Mouse (Mus musculus) liver, adult 2 months (tissue): ENCODE data around the gene Hdac7.

Source experiments
- CTCF ChIP-seq: fragments of 200-500 bp; IDR thresholded peaks from 2 replicates; pipeline ENCODE4 v1.5.1; 2011; ENCODE audit warnings: low read depth, low read length, control low read depth
- POLR2A ChIP-seq: fragments of 200-500 bp; IDR thresholded peaks from 2 replicates; pipeline ENCODE4 v1.6.1; 2011; ENCODE audit warnings: low read length, control low read depth; ENCODE audit not compliant: insufficient read depth; ENCODE audit errors: extremely low read depth

GRCm38 (mm10) chr15:97807867-97808266 is 36.4 kb downstream of the Hdac7 start:
- no peak for TF ChIP-seq POLR2A
- TF ChIP-seq CTCF: no peak
